Mouse (Mus musculus): ENCODE measurements at regions not wholly inside any gene's neighbourhood (a gene's known extent, or its start where the extent isn't known, plus 50 kb on each side); places are given as distances from the start of the nearest gene placed in this dataset.
"Not testable (repeated sequence)": the region's sequence is repeated elsewhere in the genome, so short reads cannot be mapped to it uniquely, and the experiment has no call there.

- no peaks in the 10 kb centered on the region for H3K36me3 ChIP-seq (ENCODE audit: insufficient read depth, low read length)
- no peaks in the 10 kb centered on the region for H3K9me3 ChIP-seq (ENCODE audit: low read length)
- 81% methylated on average over 9 of the region's 9 CpGs for WGBS
- TF ChIP-seq CTCF (IDR thresholded peaks at IDR 0.05) = no peak
- DNase-seq (ENCODE audit: low spot score) = no peak
- no peak overlapping the region for H3K4me2 ChIP-seq (ENCODE audit: low read depth, low read length, poor library complexity, severe bottlenecking)
- ATAC-seq (ENCODE audit: low FRiP score) = no peak
- H3K27ac ChIP-seq (ENCODE audit: low read depth, low read length) = no peak overlapping the region
- H3K4me1 ChIP-seq (ENCODE audit: insufficient read depth, low read length) = no peaks in the 10 kb centered on the region
- no peak overlapping the region for H3K9ac ChIP-seq (replicated peaks; ENCODE audit: low read length, poor library complexity, severe bottlenecking)
- no peak overlapping the region for H3K4me3 ChIP-seq (ENCODE audit: low read depth, low read length)
- H3K27me3 ChIP-seq (ENCODE audit: insufficient read depth, low read length) = no peaks in the 10 kb centered on the region
Observed at GRCm38 (mm10) chr6:31822186-31823085, 227.6 kb upstream of the 1700012A03Rik start.

GRCm38 (mm10) chr6:31821621-31822020, 228.4 kb upstream of the 1700012A03Rik start:
- H3K9me3 ChIP-seq (ENCODE audit: low read length) = no peaks in the 10 kb centered on the region
- TF ChIP-seq CTCF (IDR thresholded peaks at IDR 0.05) = no peak

GRCm38 (mm10) chr6:31817640-31818039, 232.4 kb upstream of the 1700012A03Rik start:
- no peak overlapping the region for H3K9ac ChIP-seq (replicated peaks; ENCODE audit: low read length, poor library complexity, severe bottlenecking)
- H3K4me1 ChIP-seq (ENCODE audit: insufficient read depth, low read length) = no peaks in the 10 kb centered on the region
- no peaks in the 10 kb centered on the region for H3K27me3 ChIP-seq (ENCODE audit: insufficient read depth, low read length)
- H3K4me2 ChIP-seq (ENCODE audit: low read depth, low read length, poor library complexity, severe bottlenecking) = no peak overlapping the region
- no peak overlapping the region for H3K27ac ChIP-seq (ENCODE audit: low read depth, low read length)
- DNase-seq (ENCODE audit: low spot score) = no peak
- 98% methylated on average over 1 of the region's 1 CpGs for WGBS
- ATAC-seq (ENCODE audit: low FRiP score) = no peak
- TF ChIP-seq CTCF (IDR thresholded peaks at IDR 0.05) = no peak
- no peaks in the 10 kb centered on the region for H3K36me3 ChIP-seq (ENCODE audit: insufficient read depth, low read length)
- no peaks in the 10 kb centered on the region for H3K9me3 ChIP-seq (ENCODE audit: low read length)
- no peak overlapping the region for H3K4me3 ChIP-seq (ENCODE audit: low read depth, low read length)

More at GRCm38 (mm10) chr6:31821621-31822020, 228.4 kb upstream of the 1700012A03Rik start:
- Histone ChIP-seq H3K9ac (replicated peaks; ENCODE audit: low read length, poor library complexity, severe bottlenecking) (no peak overlapping the region), H3K4me1 (ENCODE audit: insufficient read depth, low read length) (no peaks in the 10 kb centered on the region), H3K4me3 (ENCODE audit: low read depth, low read length) (no peak overlapping the region), H3K27me3 (ENCODE audit: insufficient read depth, low read length) (no peaks in the 10 kb centered on the region), H3K4me2 (ENCODE audit: low read depth, low read length, poor library complexity, severe bottlenecking) (no peak overlapping the region), H3K27ac (ENCODE audit: low read depth, low read length) (no peak overlapping the region), H3K36me3 (ENCODE audit: insufficient read depth, low read length) (no peaks in the 10 kb centered on the region)
- 0 out of 2 replicates have a peak, but pooled peaks have one; percentile 20 for ATAC-seq (ENCODE audit: low FRiP score)
- 48% methylated on average over 7 of the region's 7 CpGs for WGBS
- no peak for DNase-seq (ENCODE audit: low spot score)

- DNase-seq (ENCODE audit: low spot score) (no peak), ATAC-seq (ENCODE audit: low FRiP score) (no peak)
- Histone ChIP-seq H3K27me3 (ENCODE audit: insufficient read depth, low read length) (no peaks in the 10 kb centered on the region), H3K4me1 (ENCODE audit: insufficient read depth, low read length) (no peaks in the 10 kb centered on the region), H3K27ac (ENCODE audit: low read depth, low read length) (no peak overlapping the region), H3K4me3 (ENCODE audit: low read depth, low read length) (no peak overlapping the region), H3K9me3 (ENCODE audit: low read length) (no peaks in the 10 kb centered on the region), H3K9ac (replicated peaks; ENCODE audit: low read length, poor library complexity, severe bottlenecking) (no peak overlapping the region), H3K36me3 (ENCODE audit: insufficient read depth, low read length) (no peaks in the 10 kb centered on the region), H3K4me2 (ENCODE audit: low read depth, low read length, poor library complexity, severe bottlenecking) (no peak overlapping the region)
- no peak for TF ChIP-seq CTCF (IDR thresholded peaks at IDR 0.05)
- 18% methylated on average over 9 of the region's 9 CpGs for WGBS
Observed at GRCm38 (mm10) chr6:31811890-31812289, 238.2 kb upstream of the 1700012A03Rik start.

- H3K9ac ChIP-seq (replicated peaks; ENCODE audit: low read length, poor library complexity, severe bottlenecking) = no peak overlapping the region
- no peaks in the 10 kb centered on the region for H3K4me1 ChIP-seq (ENCODE audit: insufficient read depth, low read length)
- TF ChIP-seq CTCF (IDR thresholded peaks at IDR 0.05) = no peak
- 52% methylated on average over 10 of the region's 10 CpGs for WGBS
- H3K4me2 ChIP-seq (ENCODE audit: low read depth, low read length, poor library complexity, severe bottlenecking) = no peak overlapping the region
- H3K4me3 ChIP-seq (ENCODE audit: low read depth, low read length) = no peak overlapping the region
- ATAC-seq (ENCODE audit: low FRiP score) (no peak), DNase-seq (ENCODE audit: low spot score) (no peak)
- no peak overlapping the region for H3K27ac ChIP-seq (ENCODE audit: low read depth, low read length)
- no peaks in the 10 kb centered on the region for H3K27me3 ChIP-seq (ENCODE audit: insufficient read depth, low read length)
- H3K9me3 ChIP-seq (ENCODE audit: low read length) = no peaks in the 10 kb centered on the region
- H3K36me3 ChIP-seq (ENCODE audit: insufficient read depth, low read length) = no peaks in the 10 kb centered on the region
Observed at GRCm38 (mm10) chr6:31810602-31811512, 239.2 kb upstream of the 1700012A03Rik start.

GRCm38 (mm10) chr6:31804468-31804867, 240.7 kb upstream of the Podxl start:
- H3K9ac ChIP-seq (replicated peaks; ENCODE audit: low read length, poor library complexity, severe bottlenecking); ATAC-seq (ENCODE audit: low FRiP score): not testable (repeated sequence)
- 66% methylated on average over 5 of the region's 10 CpGs for WGBS

DNA sequence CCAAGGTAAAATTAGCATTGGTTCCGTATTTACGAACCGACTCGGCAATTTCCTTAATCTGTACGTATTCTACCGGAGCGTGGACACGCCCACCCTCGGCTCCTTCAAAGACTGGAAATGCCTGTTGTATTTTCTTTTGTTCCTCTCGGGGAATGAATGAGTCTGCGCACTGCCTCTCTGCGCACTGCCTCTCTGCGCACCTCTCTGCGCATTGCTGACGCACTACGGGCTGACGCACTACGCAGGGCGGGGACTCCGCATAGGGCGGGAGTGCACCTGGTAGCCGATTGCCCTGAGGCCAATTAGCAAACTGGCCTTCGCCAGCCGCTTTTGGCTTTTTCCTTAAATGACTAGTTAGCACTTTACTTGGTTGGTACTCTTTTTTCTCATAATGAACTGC, 239.4 kb upstream of the Podxl start:
- H3K27ac ChIP-seq (ENCODE audit: low read depth, low read length); H3K9me3 ChIP-seq (ENCODE audit: low read length); H3K4me1 ChIP-seq (ENCODE audit: insufficient read depth, low read length); H3K4me2 ChIP-seq (ENCODE audit: low read depth, low read length, poor library complexity, severe bottlenecking); DNase-seq (ENCODE audit: low spot score); H3K27me3 ChIP-seq (ENCODE audit: insufficient read depth, low read length); H3K4me3 ChIP-seq (ENCODE audit: low read depth, low read length); ATAC-seq (ENCODE audit: low FRiP score); H3K36me3 ChIP-seq (ENCODE audit: insufficient read depth, low read length); H3K9ac ChIP-seq (replicated peaks; ENCODE audit: low read length, poor library complexity, severe bottlenecking): not testable (repeated sequence)
- WGBS = 82% methylated on average over 8 of the region's 24 CpGs

More at GRCm38 (mm10) chr6:31804468-31804867, 240.7 kb upstream of the Podxl start:
- H3K4me3 ChIP-seq (ENCODE audit: low read depth, low read length); H3K36me3 ChIP-seq (ENCODE audit: insufficient read depth, low read length); H3K27me3 ChIP-seq (ENCODE audit: insufficient read depth, low read length); H3K4me1 ChIP-seq (ENCODE audit: insufficient read depth, low read length); DNase-seq (ENCODE audit: low spot score); H3K9me3 ChIP-seq (ENCODE audit: low read length); H3K27ac ChIP-seq (ENCODE audit: low read depth, low read length); H3K4me2 ChIP-seq (ENCODE audit: low read depth, low read length, poor library complexity, severe bottlenecking): not testable (repeated sequence)

Measured in midbrain, postnatal 0 days (tissue).